Mouse (Mus musculus): ENCODE measurements at regions not wholly inside any gene's neighbourhood (a gene's known extent, or its start where the extent isn't known, plus 50 kb on each side); places are given as distances from the start of the nearest gene placed in this dataset.
"Not testable (repeated sequence)": the region's sequence is repeated elsewhere in the genome, so short reads cannot be mapped to it uniquely, and the experiment has no call there.

- no peak for DNase-seq (ENCODE audit: low read depth, low spot score)
These were observed 191.5 kb upstream of the Intu start for GRCm38 (mm10) chr3:40339492-40340030.

GRCm38 (mm10) chr3:40355103-40355502 lies 176.0 kb upstream of the Intu start:
- no peak for DNase-seq (ENCODE audit: low read depth, low spot score)

- DNase-seq (ENCODE audit: low read depth, low spot score), result no peak
These were observed 162.7 kb upstream of the Intu start for GRCm38 (mm10) chr3:40368421-40368820.

GRCm38 (mm10) chr3:40371411-40371810 lies 159.7 kb upstream of the Intu start:
- DNase-seq (ENCODE audit: low read depth, low spot score), result no peak

GRCm38 (mm10) chr3:40376220-40376619 lies 154.9 kb upstream of the Intu start:
- DNase-seq (ENCODE audit: low read depth, low spot score), result not testable (repeated sequence)

GRCm38 (mm10) chr3:40377416-40377815 lies 153.7 kb upstream of the Intu start:
- no peak for DNase-seq (ENCODE audit: low read depth, low spot score)

GRCm38 (mm10) chr3:40379063-40379462 lies 152.0 kb upstream of the Intu start:
- DNase-seq (ENCODE audit: low read depth, low spot score), result no peak

GRCm38 (mm10) chr3:40391631-40392030 lies 139.5 kb upstream of the Intu start:
- DNase-seq (ENCODE audit: low read depth, low spot score), result peak; percentile 34

GRCm38 (mm10) chr3:40398184-40398583 lies 132.9 kb upstream of the Intu start:
- DNase-seq (ENCODE audit: low read depth, low spot score), result no peak

- DNase-seq (ENCODE audit: low read depth, low spot score), result no peak
These were observed 127.7 kb upstream of the Intu start for GRCm38 (mm10) chr3:40403402-40403801.

GRCm38 (mm10) chr3:40405095-40405948 lies 125.8 kb upstream of the Intu start:
- no peak for DNase-seq (ENCODE audit: low read depth, low spot score)

GRCm38 (mm10) chr3:40405949-40406236 lies 125.2 kb upstream of the Intu start:
- DNase-seq (ENCODE audit: low read depth, low spot score), result no peak

- no peak for DNase-seq (ENCODE audit: low read depth, low spot score)
These were observed 122.1 kb upstream of the Intu start for GRCm38 (mm10) chr3:40408921-40409488.

- no peak for DNase-seq (ENCODE audit: low read depth, low spot score)
These were observed 120.3 kb upstream of the Intu start for GRCm38 (mm10) chr3:40410749-40411310.

GRCm38 (mm10) chr3:40425183-40425844 lies 105.8 kb upstream of the Intu start:
- DNase-seq (ENCODE audit: low read depth, low spot score), result not testable (repeated sequence)

GRCm38 (mm10) chr3:40426070-40426469 lies 105.0 kb upstream of the Intu start:
- no peak for DNase-seq (ENCODE audit: low read depth, low spot score)

- no peak for DNase-seq (ENCODE audit: low read depth, low spot score)
These were observed 103.1 kb upstream of the Intu start for GRCm38 (mm10) chr3:40428021-40428420.

GRCm38 (mm10) chr3:40438251-40438650 lies 92.8 kb upstream of the Intu start:
- DNase-seq (ENCODE audit: low read depth, low spot score), result no peak

GRCm38 (mm10) chr3:40441092-40442036 lies 89.7 kb upstream of the Intu start:
- DNase-seq (ENCODE audit: low read depth, low spot score), result no peak

- DNase-seq (ENCODE audit: low read depth, low spot score), result peak; percentile 61
These were observed 87.1 kb upstream of the Intu start for GRCm38 (mm10) chr3:40443788-40444595.

All from brain, embryonic 18.5 days (tissue).